Mouse (Mus musculus): ENCODE results near the gene Rad52. TPM values are rescaled to one million over a fixed set of nuclear protein-coding genes. Genes with fewer than 3 reads are reported as not detected.

Gene Rad52
- polyA plus RNA-seq, 1 experiment from 2014 or later, result 26.1 TPM

- ATAC-seq (ENCODE audit: low FRiP score, low TSS enrichment), result no peak
- 25% methylated on average over 15 of the region's 15 CpGs for WGBS
Observed at GRCm38 (mm10) chr6:119903081-119903789, 737 bp downstream of the Rad52 start.

GRCm38 (mm10) chr6:119905461-119905860 is 3.0 kb downstream of the Rad52 start:
- H3K4me1 ChIP-seq (ENCODE audit: control insufficient read depth, insufficient read depth, low read length), result peaks cover 8% of the 10 kb centered on the region
- 88% methylated on average over 5 of the region's 5 CpGs for WGBS
- DNase-seq (no peak), ATAC-seq (ENCODE audit: low FRiP score, low TSS enrichment) (no peak)
- no peaks in the 10 kb centered on the region for H3K27me3 ChIP-seq (ENCODE audit: control insufficient read depth, insufficient read depth, low read length)
- no peak overlapping the region for H3K9ac ChIP-seq (replicated peaks; ENCODE audit: low read length)
- no peaks in the 10 kb centered on the region for H3K9me3 ChIP-seq (ENCODE audit: control insufficient read depth, low read length)
- no peak overlapping the region for H3K4me2 ChIP-seq (ENCODE audit: low read length)
- H3K27ac ChIP-seq (replicated peaks; ENCODE audit: low read depth, low read length), result no peak overlapping the region
- H3K36me3 ChIP-seq (ENCODE audit: control insufficient read depth, insufficient read depth, low read length), result 0 out of 2 replicates have a peak, but pooled peaks cover 3% of the 10 kb centered on the region
- no peak overlapping the region for H3K4me3 ChIP-seq (replicated peaks; ENCODE audit: low read depth, low read length)

More at GRCm38 (mm10) chr6:119903081-119903789, 737 bp downstream of the Rad52 start:
- Histone ChIP-seq H3K4me1 (ENCODE audit: control insufficient read depth, insufficient read depth, low read length) (peaks cover 8% of the 10 kb centered on the region), H3K36me3 (ENCODE audit: control insufficient read depth, insufficient read depth, low read length) (0 out of 2 replicates have a peak, but pooled peaks cover 3% of the 10 kb centered on the region), H3K9ac (replicated peaks; ENCODE audit: low read length) (peak overlapping the region; percentile 91), H3K27me3 (ENCODE audit: control insufficient read depth, insufficient read depth, low read length) (no peaks in the 10 kb centered on the region), H3K27ac (replicated peaks; ENCODE audit: low read depth, low read length) (peak overlapping the region; percentile 86), H3K4me3 (replicated peaks; ENCODE audit: low read depth, low read length) (peak overlapping the region; percentile 94), H3K9me3 (ENCODE audit: control insufficient read depth, low read length) (no peaks in the 10 kb centered on the region), H3K4me2 (ENCODE audit: low read length) (peak overlapping the region; percentile 86)
- DNase-seq, result peak; percentile 2

- H3K27ac ChIP-seq (replicated peaks; ENCODE audit: low read depth, low read length), result no peak overlapping the region
- 81% methylated on average over 5 of the region's 5 CpGs for WGBS
- DNase-seq (no peak), ATAC-seq (ENCODE audit: low FRiP score, low TSS enrichment) (no peak)
- H3K4me1 ChIP-seq (ENCODE audit: control insufficient read depth, insufficient read depth, low read length), result no peaks in the 10 kb centered on the region
- H3K27me3 ChIP-seq (ENCODE audit: control insufficient read depth, insufficient read depth, low read length), result no peaks in the 10 kb centered on the region
- peaks cover 50% of the 10 kb centered on the region for H3K36me3 ChIP-seq (ENCODE audit: control insufficient read depth, insufficient read depth, low read length)
- no peaks in the 10 kb centered on the region for H3K9me3 ChIP-seq (ENCODE audit: control insufficient read depth, low read length)
- H3K4me3 ChIP-seq (replicated peaks; ENCODE audit: low read depth, low read length), result no peak overlapping the region
- H3K4me2 ChIP-seq (ENCODE audit: low read length), result no peak overlapping the region
- H3K9ac ChIP-seq (replicated peaks; ENCODE audit: low read length), result no peak overlapping the region
Observed at GRCm38 (mm10) chr6:119912046-119912445, 9.5 kb downstream of the Rad52 start.

- peaks cover 82% of the 10 kb centered on the region for H3K36me3 ChIP-seq (ENCODE audit: control insufficient read depth, insufficient read depth, low read length)
Observed at GRCm38 (mm10) chr6:119915710-119916109, 13.2 kb downstream of the Rad52 start.

GRCm38 (mm10) chr6:119918561-119919181 is 16.2 kb downstream of the Rad52 start:
- no peak for DNase-seq
- Histone ChIP-seq H3K36me3 (ENCODE audit: control insufficient read depth, insufficient read depth, low read length) (peaks cover 86% of the 10 kb centered on the region), H3K4me1 (ENCODE audit: control insufficient read depth, insufficient read depth, low read length) (no peaks in the 10 kb centered on the region), H3K9me3 (ENCODE audit: control insufficient read depth, low read length) (no peaks in the 10 kb centered on the region), H3K27me3 (ENCODE audit: control insufficient read depth, insufficient read depth, low read length) (no peaks in the 10 kb centered on the region), H3K9ac (replicated peaks; ENCODE audit: low read length) (no peak overlapping the region), H3K4me3 (replicated peaks; ENCODE audit: low read depth, low read length) (no peak overlapping the region), H3K4me2 (ENCODE audit: low read length) (no peak overlapping the region), H3K27ac (replicated peaks; ENCODE audit: low read depth, low read length) (no peak overlapping the region)
- 93% methylated on average over 16 of the region's 16 CpGs for WGBS
- ATAC-seq (ENCODE audit: low FRiP score, low TSS enrichment), result no peak

More at GRCm38 (mm10) chr6:119915710-119916109, 13.2 kb downstream of the Rad52 start:
- 93% methylated on average over 5 of the region's 5 CpGs for WGBS
- DNase-seq (no peak), ATAC-seq (ENCODE audit: low FRiP score, low TSS enrichment) (no peak)
- no peaks in the 10 kb centered on the region for H3K4me1 ChIP-seq (ENCODE audit: control insufficient read depth, insufficient read depth, low read length)
- H3K9me3 ChIP-seq (ENCODE audit: control insufficient read depth, low read length), result no peaks in the 10 kb centered on the region
- H3K9ac ChIP-seq (replicated peaks; ENCODE audit: low read length), result no peak overlapping the region
- H3K27ac ChIP-seq (replicated peaks; ENCODE audit: low read depth, low read length), result no peak overlapping the region
- H3K27me3 ChIP-seq (ENCODE audit: control insufficient read depth, insufficient read depth, low read length), result no peaks in the 10 kb centered on the region
- no peak overlapping the region for H3K4me3 ChIP-seq (replicated peaks; ENCODE audit: low read depth, low read length)
- H3K4me2 ChIP-seq (ENCODE audit: low read length), result no peak overlapping the region

GRCm38 (mm10) chr6:119922136-119922535 is 19.6 kb downstream of the Rad52 start:
- Histone ChIP-seq H3K9me3 (ENCODE audit: control insufficient read depth, low read length) (no peaks in the 10 kb centered on the region), H3K27ac (replicated peaks; ENCODE audit: low read depth, low read length) (no peak overlapping the region), H3K4me2 (ENCODE audit: low read length) (no peak overlapping the region), H3K4me3 (replicated peaks; ENCODE audit: low read depth, low read length) (no peak overlapping the region), H3K36me3 (ENCODE audit: control insufficient read depth, insufficient read depth, low read length) (peaks cover 92% of the 10 kb centered on the region), H3K4me1 (ENCODE audit: control insufficient read depth, insufficient read depth, low read length) (no peaks in the 10 kb centered on the region), H3K9ac (replicated peaks; ENCODE audit: low read length) (no peak overlapping the region), H3K27me3 (ENCODE audit: control insufficient read depth, insufficient read depth, low read length) (no peaks in the 10 kb centered on the region)
- 92% methylated on average over 3 of the region's 3 CpGs for WGBS
- no peak for ATAC-seq (ENCODE audit: low FRiP score, low TSS enrichment)
- no peak for DNase-seq

- DNase-seq, result no peak
- Histone ChIP-seq H3K27ac (replicated peaks; ENCODE audit: low read depth, low read length) (no peak overlapping the region), H3K36me3 (ENCODE audit: control insufficient read depth, insufficient read depth, low read length) (peaks cover 92% of the 10 kb centered on the region), H3K4me2 (ENCODE audit: low read length) (no peak overlapping the region), H3K27me3 (ENCODE audit: control insufficient read depth, insufficient read depth, low read length) (no peaks in the 10 kb centered on the region), H3K4me1 (ENCODE audit: control insufficient read depth, insufficient read depth, low read length) (no peaks in the 10 kb centered on the region), H3K9me3 (ENCODE audit: control insufficient read depth, low read length) (no peaks in the 10 kb centered on the region), H3K4me3 (replicated peaks; ENCODE audit: low read depth, low read length) (no peak overlapping the region), H3K9ac (replicated peaks; ENCODE audit: low read length) (no peak overlapping the region)
- ATAC-seq (ENCODE audit: low FRiP score, low TSS enrichment), result no peak
- 94% methylated on average over 4 of the region's 4 CpGs for WGBS
Observed at GRCm38 (mm10) chr6:119922544-119922943, 20.0 kb downstream of the Rad52 start.

GRCm38 (mm10) chr6:119924235-119925005 is 21.9 kb downstream of the Rad52 start:
- Histone ChIP-seq H3K4me2 (ENCODE audit: low read length) (no peak overlapping the region), H3K9me3 (ENCODE audit: control insufficient read depth, low read length) (no peaks in the 10 kb centered on the region), H3K4me1 (ENCODE audit: control insufficient read depth, insufficient read depth, low read length) (no peaks in the 10 kb centered on the region), H3K27ac (replicated peaks; ENCODE audit: low read depth, low read length) (no peak overlapping the region), H3K27me3 (ENCODE audit: control insufficient read depth, insufficient read depth, low read length) (no peaks in the 10 kb centered on the region), H3K36me3 (ENCODE audit: control insufficient read depth, insufficient read depth, low read length) (peaks cover 91% of the 10 kb centered on the region), H3K9ac (replicated peaks; ENCODE audit: low read length) (no peak overlapping the region), H3K4me3 (replicated peaks; ENCODE audit: low read depth, low read length) (no peak overlapping the region)
- ATAC-seq (ENCODE audit: low FRiP score, low TSS enrichment), result no peak
- peak; percentile 56 for DNase-seq
- 61% methylated on average over 4 of the region's 4 CpGs for whole genome bisulfite sequencing

Measured in midbrain, embryonic 14.5 days (tissue).